Mouse (Mus musculus) MEL-GATA-1-ER (cell line): ENCODE results near the gene Npcd.

Experiments used
- DNase-seq: peaks from one replicate; pipeline ENCODE4 v3.0.0-alpha.2; 2012; ENCODE audit warnings: low read depth; ENCODE audit errors: extremely low read depth

Gene Npcd

GRCm38 (mm10) chr15:79768302-79768701, 65.7 kb downstream of the Npcd start:
- no peak for DNase-seq

- no peak for DNase-seq
Observed at GRCm38 (mm10) chr15:79767327-79767961, 66.6 kb downstream of the Npcd start.

GRCm38 (mm10) chr15:79766586-79767071, 67.4 kb downstream of the Npcd start:
- DNase-seq = no peak

GRCm38 (mm10) chr15:79766168-79766567, 67.9 kb downstream of the Npcd start:
- DNase-seq = no peak

GRCm38 (mm10) chr15:79765361-79765760, 68.7 kb downstream of the Npcd start:
- DNase-seq = no peak

GRCm38 (mm10) chr15:79764539-79765267, 69.3 kb downstream of the Npcd start:
- DNase-seq = no peak

- no peak for DNase-seq
Observed at GRCm38 (mm10) chr15:79763601-79764246, 70.3 kb downstream of the Npcd start.

GRCm38 (mm10) chr15:79763001-79763400, 71.0 kb downstream of the Npcd start:
- DNase-seq = no peak

- no peak for DNase-seq
Observed at GRCm38 (mm10) chr15:79760956-79761355, 73.1 kb downstream of the Npcd start.

GRCm38 (mm10) chr15:79757118-79757517, 76.9 kb downstream of the Npcd start:
- no peak for DNase-seq

- no peak for DNase-seq
Observed at GRCm38 (mm10) chr15:79755977-79756625, 77.9 kb downstream of the Npcd start.

- DNase-seq = no peak
Observed at GRCm38 (mm10) chr15:79755176-79755575, 78.9 kb downstream of the Npcd start.

GRCm38 (mm10) chr15:79753873-79754272, 80.2 kb downstream of the Npcd start:
- DNase-seq = no peak

- DNase-seq = no peak
Observed at GRCm38 (mm10) chr15:79753420-79753752, 80.7 kb downstream of the Npcd start.

GRCm38 (mm10) chr15:79752742-79753419, 81.2 kb downstream of the Npcd start:
- no peak for DNase-seq

- DNase-seq = no peak
Observed at GRCm38 (mm10) chr15:79751772-79752171, 82.3 kb downstream of the Npcd start.

- no peak for DNase-seq
Observed at GRCm38 (mm10) chr15:79750266-79750665, 83.8 kb downstream of the Npcd start.

- no peak for DNase-seq
Observed at GRCm38 (mm10) chr15:79749162-79749561, 84.9 kb downstream of the Npcd start.

GRCm38 (mm10) chr15:79747998-79748397, 86.0 kb downstream of the Npcd start:
- no peak for DNase-seq

GRCm38 (mm10) chr15:79745883-79746282, 88.2 kb downstream of the Npcd start:
- no peak for DNase-seq

GRCm38 (mm10) chr15:79745312-79745711, 88.7 kb downstream of the Npcd start:
- DNase-seq = no peak
